Mouse (Mus musculus) T-helper 1 cell (primary cell): ENCODE results near the gene Tedc1.

Experiments
- in situ Hi-C: fragments of 300-600 bp; cut with MboI, MseI; formaldehyde crosslinking; loops from one replicate; pipeline ENCODE4 v1.15.1; 2025; ENCODE audit warnings: high pct_unique_total_duplicates

The Tedc1 gene

GRCm38 (mm10) chr12:113201301-113201700, 45.1 kb downstream of the Tedc1 start:
- in situ Hi-C loops: no loop called here

DNA sequence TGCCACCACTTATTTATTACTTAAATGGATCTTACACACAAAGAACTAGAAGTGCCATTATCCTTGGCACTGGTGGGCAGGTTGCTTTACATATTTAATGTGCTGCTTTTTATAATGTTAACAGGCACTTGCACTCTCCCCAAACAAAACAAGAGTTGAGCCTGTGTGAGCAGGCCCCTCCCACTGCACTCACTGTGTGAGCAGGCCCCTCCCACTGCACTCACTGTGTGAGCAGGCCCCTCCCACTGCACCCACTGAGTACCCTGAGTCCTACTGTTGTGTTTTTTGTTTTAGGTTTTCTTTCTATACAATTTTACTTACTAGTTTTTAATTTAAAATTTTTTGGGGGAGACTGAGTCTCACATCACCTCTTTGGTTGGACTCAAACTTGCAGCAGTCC, 45.8 kb downstream of the Tedc1 start:
- in situ Hi-C loops: no loop called here

DNA sequence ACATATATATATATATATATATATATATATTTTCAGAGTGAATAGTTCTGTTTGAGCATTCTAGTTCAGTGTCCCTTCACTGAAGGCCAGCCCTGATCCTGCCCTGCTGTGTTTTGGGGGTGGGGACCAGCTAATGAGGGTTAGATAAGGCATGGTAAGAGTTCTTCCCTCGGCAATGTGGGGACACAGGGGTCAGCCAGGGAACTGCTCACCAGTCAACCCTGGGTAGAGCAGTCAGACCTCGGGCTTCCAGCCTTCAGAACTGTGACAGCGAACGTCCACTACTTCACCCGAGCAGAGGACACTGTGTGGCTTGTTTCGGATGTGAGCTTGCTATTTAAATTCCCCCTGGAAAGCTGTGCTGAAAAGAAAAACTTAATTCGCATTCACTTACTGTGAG, 47.3 kb downstream of the Tedc1 start:
- in situ Hi-C loops: no loop called here

GRCm38 (mm10) chr12:113205251-113205942, 49.2 kb downstream of the Tedc1 start:
- in situ Hi-C loops: no loop called here

DNA sequence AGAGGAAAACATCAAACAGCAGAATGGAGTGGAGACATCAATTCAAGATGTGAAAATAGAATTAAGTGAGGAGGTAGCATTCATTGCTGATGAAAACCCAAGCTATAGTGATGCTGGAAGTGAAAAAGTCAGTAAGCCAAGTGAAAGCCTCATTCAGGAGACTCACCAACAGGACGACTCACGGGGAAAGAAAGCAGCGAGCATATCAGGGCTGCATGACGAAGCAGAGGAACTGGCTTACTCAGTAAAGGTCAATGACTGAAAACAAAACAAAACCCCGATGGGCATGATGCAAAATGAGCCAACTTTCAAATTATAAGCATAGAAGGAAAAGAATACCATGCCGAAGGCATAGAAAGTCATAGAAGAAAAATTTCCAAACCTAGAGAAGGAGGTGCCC, 51.5 kb downstream of the Tedc1 start:
- in situ Hi-C loops: no loop called here

DNA sequence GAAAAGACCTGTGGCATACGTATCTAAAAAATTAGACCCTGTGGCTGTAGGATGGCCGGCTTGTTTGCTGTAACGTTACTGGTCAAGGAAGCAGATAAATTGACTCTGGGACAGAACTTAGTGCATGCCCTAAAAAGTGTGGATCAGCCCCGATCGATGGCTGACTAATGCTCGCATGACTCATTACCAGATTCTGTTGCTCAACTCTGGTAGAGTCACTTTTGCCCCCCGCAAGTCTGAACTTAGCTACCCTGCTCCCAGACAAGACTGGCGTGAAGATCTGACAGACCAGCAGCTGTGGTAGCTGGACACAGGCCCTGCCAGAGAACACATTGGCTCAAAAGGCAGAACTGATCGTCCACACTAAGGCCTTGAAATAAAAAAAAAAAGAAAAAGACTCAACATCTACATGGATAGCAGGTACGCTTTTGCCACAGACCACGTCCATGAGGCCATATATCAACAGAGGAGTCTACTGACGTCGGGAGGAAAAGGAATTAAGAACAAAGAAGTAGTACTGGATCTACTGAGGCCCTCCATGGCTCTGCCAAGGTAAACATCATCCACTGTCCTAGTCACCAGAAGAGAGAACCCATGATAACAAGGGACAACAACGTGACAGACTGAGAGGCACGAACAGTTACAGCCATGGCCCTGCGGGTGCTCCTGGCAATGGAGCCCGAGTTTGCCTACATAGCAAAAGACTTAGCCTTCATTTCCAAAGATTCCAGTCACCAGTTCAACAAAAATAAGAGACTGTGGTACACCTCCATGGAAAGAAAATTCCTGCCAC, 54.6 kb downstream of the Tedc1 start:
- in situ Hi-C loops: no loop called here

GRCm38 (mm10) chr12:113211772-113212171, 55.6 kb downstream of the Tedc1 start:
- in situ Hi-C loops: no loop called here

DNA sequence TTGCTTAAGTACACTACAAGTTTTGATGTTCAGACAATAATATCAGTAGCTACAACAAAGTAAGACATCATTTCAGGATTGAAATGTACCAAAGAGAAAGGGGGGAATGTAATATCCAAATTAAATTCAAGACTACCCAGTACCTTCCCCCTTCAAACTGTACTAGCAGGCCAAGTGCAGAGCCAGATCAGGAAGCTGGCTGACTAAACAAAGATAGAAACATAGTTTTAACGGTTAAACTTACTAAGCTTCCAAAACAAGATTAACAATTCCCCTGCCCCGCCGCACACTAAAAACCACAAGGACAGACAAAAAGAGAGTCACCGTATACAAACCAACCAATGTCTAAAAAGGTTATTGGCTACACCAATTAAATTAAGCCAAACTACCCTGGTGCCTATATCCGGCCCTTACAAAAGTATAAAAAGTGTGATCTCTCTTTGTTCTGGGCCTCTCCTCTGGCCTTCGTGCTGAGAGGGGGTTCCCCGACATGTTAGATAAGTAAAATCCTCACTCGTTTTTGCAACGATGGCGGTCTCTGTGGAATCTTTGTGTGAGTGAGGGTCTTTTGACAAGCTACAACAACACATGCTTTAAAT, 56.2 kb downstream of the Tedc1 start:
- in situ Hi-C loops: no loop called here

GRCm38 (mm10) chr12:113213226-113213625, 57.0 kb downstream of the Tedc1 start:
- in situ Hi-C loops: no loop called here

DNA sequence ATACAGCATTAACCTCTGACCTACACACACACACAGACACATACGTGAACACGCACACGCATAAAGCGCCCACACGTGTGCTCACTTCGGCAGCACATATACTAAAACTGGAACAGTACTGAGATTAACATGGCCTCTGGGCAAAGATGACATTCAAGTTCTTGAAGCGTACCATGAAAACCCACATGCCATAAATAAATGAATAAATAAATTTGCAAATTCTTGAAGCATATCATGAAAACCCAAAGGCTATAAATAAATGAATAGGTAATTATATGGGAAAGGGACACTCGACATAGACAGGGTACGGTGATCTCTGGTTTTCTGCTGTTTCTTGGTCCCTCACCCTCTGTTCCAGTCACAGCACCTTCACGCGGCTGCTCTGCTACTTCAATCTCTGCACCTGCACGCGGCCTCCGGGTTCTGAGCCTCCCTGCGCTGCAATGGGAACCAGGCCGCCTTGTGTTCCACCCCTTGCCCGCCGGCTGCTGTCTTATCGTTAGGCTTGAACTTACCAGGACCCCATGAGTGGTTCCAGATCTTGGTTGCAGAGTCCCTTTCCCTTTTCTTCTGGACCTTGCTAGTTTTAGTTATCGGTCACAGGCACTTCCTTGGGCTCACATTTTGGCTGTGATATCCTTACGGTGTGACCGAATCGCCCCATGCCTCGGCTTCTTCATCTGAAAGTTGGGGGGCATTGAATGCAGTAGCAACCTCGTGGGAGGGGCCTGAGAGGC, 58.0 kb downstream of the Tedc1 start:
- in situ Hi-C loops: no loop called here

GRCm38 (mm10) chr12:113214972-113215666, 58.9 kb downstream of the Tedc1 start:
- in situ Hi-C loops: no loop called here
